Mouse (Mus musculus): Measurements from ENCODE around the gene Ldah. TPM values are rescaled to one million over a fixed set of nuclear protein-coding genes. Genes with fewer than 3 reads are reported as not detected.

Ldah gene
- polyA plus RNA-seq, 1 experiment from 2014 or later = 60.4 TPM

DNA sequence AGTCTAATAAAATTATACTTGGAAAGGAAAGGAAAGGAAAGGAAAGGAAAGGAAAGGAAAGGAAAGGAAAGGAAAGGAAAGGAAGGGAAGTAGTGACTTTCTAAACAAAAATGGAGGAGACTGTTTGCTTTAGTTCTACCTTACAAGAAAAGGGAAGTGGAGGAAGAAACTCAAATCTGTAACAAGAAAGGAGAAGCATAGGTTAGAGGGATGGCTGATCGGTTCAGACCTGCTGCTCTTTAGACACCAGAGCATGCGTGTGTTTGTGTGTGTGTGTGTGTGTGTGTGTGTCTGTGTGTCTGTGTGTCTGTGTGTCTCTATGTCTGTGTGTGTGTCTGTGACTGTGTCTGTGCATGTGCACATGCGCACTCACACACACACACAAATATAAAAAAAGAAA, 23.2 kb downstream of the Ldah start:
- H3K4me3 ChIP-seq (replicated peaks) = no peak overlapping the region
- peaks cover 23% of the 10 kb centered on the region for H3K36me3 ChIP-seq
- H3K9me3 ChIP-seq (replicated peaks) = no peaks in the 10 kb centered on the region
- H3K4me1 ChIP-seq = no peaks in the 10 kb centered on the region
- no peaks in the 10 kb centered on the region for H3K27me3 ChIP-seq
- H3K9ac ChIP-seq = no peak overlapping the region
- H3K4me2 ChIP-seq = no peak overlapping the region
- no peak for ATAC-seq (replicated peaks; ENCODE audit: low FRiP score)
- WGBS = 95% methylated on average over 3 of the region's 3 CpGs
- no peak overlapping the region for H3K27ac ChIP-seq

DNA sequence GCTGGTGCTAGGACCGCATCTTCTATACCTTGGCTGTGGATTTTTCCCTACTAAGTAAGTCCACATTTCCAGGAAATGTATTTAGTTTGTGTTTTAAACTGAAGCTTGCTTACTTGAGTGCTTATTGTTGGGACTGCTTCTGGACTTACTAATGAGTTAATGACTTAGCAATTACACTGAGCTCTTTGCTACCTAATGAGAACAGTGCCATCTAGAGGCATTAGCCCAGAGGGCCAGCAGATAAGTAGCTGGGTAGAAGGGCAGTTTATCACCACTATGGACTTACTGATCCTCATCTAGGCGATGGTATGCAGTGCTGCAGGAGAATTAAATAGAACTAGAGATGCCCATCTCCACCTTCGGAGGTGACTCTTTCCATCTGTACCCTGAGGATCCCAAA, 24.8 kb downstream of the Ldah start:
- Histone ChIP-seq H3K27ac (no peak overlapping the region), H3K9ac (no peak overlapping the region), H3K9me3 (replicated peaks) (no peaks in the 10 kb centered on the region), H3K4me2 (no peak overlapping the region), H3K4me3 (replicated peaks) (no peak overlapping the region), H3K36me3 (peaks cover 16% of the 10 kb centered on the region; the same call in 1 of the 2 replicates), H3K27me3 (no peaks in the 10 kb centered on the region), H3K4me1 (no peaks in the 10 kb centered on the region)
- 79% methylated on average over 3 of the region's 3 CpGs for WGBS
- ATAC-seq (replicated peaks; ENCODE audit: low FRiP score) = no peak

DNA sequence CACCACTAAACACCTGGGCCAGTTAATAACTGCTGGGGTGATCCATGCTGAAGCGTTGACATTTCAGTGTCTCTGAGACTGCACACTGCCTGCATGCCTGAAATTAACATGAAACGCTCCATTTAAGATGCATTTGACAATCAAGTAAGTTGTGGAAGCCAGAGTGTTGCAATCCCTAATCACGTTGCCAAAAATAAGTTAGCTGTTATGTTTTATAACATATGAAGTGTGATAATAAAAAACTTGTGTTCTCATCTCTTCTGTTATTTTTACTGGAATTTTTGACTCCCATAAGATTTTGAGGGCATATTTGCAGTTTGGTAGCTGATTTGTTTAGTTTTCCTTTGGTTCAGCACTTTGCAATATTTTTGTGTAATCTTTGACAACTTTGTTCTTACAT, 34.3 kb downstream of the Ldah start:
- Histone ChIP-seq H3K27ac (no peak overlapping the region), H3K27me3 (no peaks in the 10 kb centered on the region), H3K4me2 (no peak overlapping the region), H3K9me3 (replicated peaks) (no peaks in the 10 kb centered on the region), H3K4me3 (replicated peaks) (no peak overlapping the region), H3K4me1 (0 out of 2 replicates have a peak, but pooled peaks cover 9% of the 10 kb centered on the region), H3K36me3 (peaks cover 10% of the 10 kb centered on the region), H3K9ac (no peak overlapping the region)
- ATAC-seq (replicated peaks; ENCODE audit: low FRiP score) = no peak
- WGBS = 85% methylated on average over 3 of the region's 3 CpGs

DNA sequence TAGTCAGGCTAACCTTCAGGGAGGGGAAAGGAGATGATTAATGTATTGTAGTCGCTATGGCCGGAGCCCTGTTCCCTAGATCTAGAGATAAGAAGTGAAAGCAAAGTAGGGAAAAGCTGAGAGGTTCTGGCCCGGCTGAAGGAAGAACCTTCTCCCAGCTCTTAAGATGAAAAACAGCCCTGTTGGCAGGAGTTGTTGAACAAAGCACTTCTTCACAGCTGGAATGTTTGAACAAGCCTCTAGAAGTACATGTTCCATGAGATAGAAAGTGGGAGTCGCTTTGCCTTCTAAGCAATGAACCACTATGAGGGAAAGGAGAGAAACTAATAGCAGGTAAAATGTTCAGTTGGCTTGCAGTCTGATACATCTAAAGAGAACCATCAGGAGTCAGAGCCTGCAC, 36.8 kb downstream of the Ldah start:
- Histone ChIP-seq H3K4me2 (no peak overlapping the region), H3K9me3 (replicated peaks) (no peaks in the 10 kb centered on the region), H3K4me1 (0 out of 2 replicates have a peak, but pooled peaks cover 9% of the 10 kb centered on the region), H3K9ac (no peak overlapping the region), H3K27me3 (no peaks in the 10 kb centered on the region), H3K36me3 (peaks cover 6% of the 10 kb centered on the region; the same call in 1 of the 2 replicates), H3K27ac (no peak overlapping the region), H3K4me3 (replicated peaks) (no peak overlapping the region)
- ATAC-seq (replicated peaks; ENCODE audit: low FRiP score) = no peak
- WGBS = 24% methylated on average over 4 of the region's 4 CpGs

DNA sequence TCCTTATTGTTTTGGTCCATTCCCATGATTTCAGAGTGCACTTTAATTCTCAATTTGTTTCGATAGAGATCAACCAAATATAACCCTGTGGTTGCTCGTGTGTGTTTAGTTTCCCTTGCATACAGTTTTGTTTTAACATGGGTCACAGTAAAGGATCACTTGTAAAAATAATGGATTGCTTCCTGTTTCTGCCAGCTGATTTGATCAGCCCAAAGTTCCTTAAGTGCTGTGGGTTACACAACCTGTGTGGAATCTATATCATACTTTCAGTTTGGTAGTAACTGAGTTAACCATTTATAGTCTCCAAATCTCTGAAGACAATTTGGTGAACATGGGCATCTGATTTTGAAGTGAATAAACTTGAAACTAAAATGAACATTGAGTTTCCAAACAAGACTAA, 52.4 kb downstream of the Ldah start:
- Histone ChIP-seq H3K9ac (no peak overlapping the region), H3K27me3 (no peaks in the 10 kb centered on the region), H3K4me1 (peaks cover 10% of the 10 kb centered on the region), H3K4me3 (replicated peaks) (no peak overlapping the region), H3K9me3 (replicated peaks) (no peaks in the 10 kb centered on the region), H3K27ac (0 out of 2 replicates have a peak overlapping the region, but pooled peaks have one; percentile 2), H3K36me3 (peaks cover 6% of the 10 kb centered on the region; the same call in 1 of the 2 replicates), H3K4me2 (no peak overlapping the region)
- no peak for ATAC-seq (replicated peaks; ENCODE audit: low FRiP score)
- 31% methylated on average over 2 of the region's 2 CpGs for WGBS

DNA sequence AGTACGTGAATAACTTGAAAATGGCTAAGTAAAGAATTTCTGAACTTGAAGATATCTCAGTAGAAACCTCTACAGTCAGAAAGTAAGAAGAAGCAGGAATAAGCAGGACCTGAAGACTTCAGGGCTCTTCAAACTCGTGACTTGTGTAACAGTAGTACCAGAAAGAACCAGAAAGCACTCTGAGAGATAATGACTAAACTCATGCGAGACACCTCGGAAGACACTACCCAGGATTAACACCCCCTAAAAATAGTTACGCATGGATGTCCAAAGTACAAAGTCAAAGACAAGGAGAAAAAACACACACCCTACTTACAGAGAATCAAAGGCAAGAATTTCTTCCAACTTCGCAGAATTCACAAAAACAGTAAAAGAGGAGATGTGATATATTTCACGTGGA, 58.4 kb downstream of the Ldah start:
- H3K4me1 ChIP-seq = peaks cover 5% of the 10 kb centered on the region; the same call in 1 of the 2 replicates
- ATAC-seq (replicated peaks; ENCODE audit: low FRiP score) = no peak
- WGBS = 84% methylated on average over 7 of the region's 7 CpGs
- H3K27me3 ChIP-seq = no peaks in the 10 kb centered on the region
- no peak overlapping the region for H3K9ac ChIP-seq
- H3K4me2 ChIP-seq = no peak overlapping the region
- no peak overlapping the region for H3K4me3 ChIP-seq (replicated peaks)
- no peak overlapping the region for H3K27ac ChIP-seq
- 0 out of 2 replicates have a peak, but pooled peaks cover 2% of the 10 kb centered on the region for H3K36me3 ChIP-seq
- H3K9me3 ChIP-seq (replicated peaks) = no peaks in the 10 kb centered on the region

DNA sequence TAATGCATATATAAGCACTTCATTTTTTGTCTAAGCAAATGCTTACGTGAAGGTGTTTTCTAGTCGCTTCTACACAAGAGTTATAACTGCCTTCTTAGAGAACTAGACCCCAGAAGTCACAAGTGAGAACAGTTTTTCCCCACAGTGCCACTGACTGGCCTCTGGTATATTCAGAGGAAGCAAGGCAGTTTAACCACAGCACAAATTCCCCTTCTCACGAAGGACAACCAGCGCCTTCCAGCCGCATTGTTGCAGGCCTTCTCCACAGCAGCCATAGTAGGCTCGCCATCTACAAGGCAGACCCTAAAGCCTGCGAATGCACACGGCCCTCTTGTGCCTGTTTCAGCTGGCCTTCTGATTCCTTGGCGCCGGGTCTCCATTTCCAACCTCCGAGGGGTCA, 61.7 kb downstream of the Ldah start:
- H3K9me3 ChIP-seq (replicated peaks) = no peaks in the 10 kb centered on the region
- 96% methylated on average over 11 of the region's 11 CpGs for WGBS
- no peak overlapping the region for H3K9ac ChIP-seq
- H3K4me3 ChIP-seq (replicated peaks) = no peak overlapping the region
- no peak for ATAC-seq (replicated peaks; ENCODE audit: low FRiP score)
- H3K27me3 ChIP-seq = no peaks in the 10 kb centered on the region
- H3K4me1 ChIP-seq = no peaks in the 10 kb centered on the region
- H3K27ac ChIP-seq = no peak overlapping the region
- H3K4me2 ChIP-seq = no peak overlapping the region
- 0 out of 2 replicates have a peak, but pooled peaks cover 2% of the 10 kb centered on the region for H3K36me3 ChIP-seq

DNA sequence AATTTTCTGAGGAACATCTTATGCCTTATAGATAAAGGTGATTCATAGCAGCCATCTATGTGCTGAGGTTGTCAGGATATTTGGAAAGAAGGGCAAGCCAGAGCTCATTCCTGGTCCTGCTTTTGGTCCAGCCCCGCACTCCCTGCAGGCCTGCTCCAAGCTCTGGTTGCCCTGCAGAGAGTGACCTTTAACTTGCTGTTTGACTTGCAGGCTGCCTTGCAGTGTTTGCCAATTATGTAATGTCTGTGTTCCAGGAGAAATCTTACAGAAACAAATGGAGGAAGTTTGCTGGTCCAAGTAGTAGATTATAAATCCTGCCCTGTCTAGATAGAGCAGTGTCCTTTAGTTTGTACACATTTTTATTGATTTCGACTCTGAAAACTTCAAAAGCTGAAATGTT, 63.5 kb downstream of the Ldah start:
- Histone ChIP-seq H3K27me3 (no peaks in the 10 kb centered on the region), H3K9me3 (replicated peaks) (no peaks in the 10 kb centered on the region), H3K36me3 (peaks cover 6% of the 10 kb centered on the region; the same call in 1 of the 2 replicates), H3K9ac (no peak overlapping the region), H3K4me2 (no peak overlapping the region), H3K27ac (no peak overlapping the region), H3K4me1 (no peaks in the 10 kb centered on the region), H3K4me3 (replicated peaks) (no peak overlapping the region)
- WGBS = 79% methylated on average over 2 of the region's 2 CpGs
- ATAC-seq (replicated peaks; ENCODE audit: low FRiP score) = no peak

DNA sequence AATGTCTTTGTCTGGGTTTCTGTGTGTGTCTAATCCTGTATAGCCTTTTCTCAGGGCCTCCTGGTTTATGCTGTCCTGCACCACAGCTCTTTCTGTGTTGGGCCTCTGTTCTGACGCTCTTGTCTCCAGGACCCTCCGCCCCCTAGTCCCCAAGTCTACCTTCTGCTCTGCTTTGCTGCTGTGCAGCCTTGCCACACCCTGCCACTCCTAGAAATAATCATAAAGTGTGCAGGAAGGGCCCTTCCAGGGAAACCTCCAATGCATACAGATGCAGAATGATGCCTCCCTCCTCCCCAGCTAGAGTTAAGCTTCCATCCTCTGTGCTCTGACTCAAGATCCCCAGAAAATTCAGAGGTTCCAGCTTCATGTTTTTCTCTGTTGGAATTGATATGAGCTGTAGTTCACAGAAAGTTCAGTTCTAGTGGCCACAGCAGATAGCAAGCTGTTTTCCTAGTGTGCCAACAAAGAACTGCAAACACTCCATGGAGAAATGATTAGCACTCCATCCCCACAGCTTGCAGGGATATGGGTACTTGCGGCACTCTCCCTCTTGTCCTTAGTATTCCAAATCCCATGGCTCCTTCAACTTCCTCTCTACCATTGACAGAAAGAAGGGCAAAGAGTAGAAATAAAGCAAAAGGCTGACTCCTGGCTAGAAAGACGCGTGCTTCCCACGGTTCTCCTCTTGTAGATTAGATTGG, 65.7 kb downstream of the Ldah start:
- no peak overlapping the region for H3K4me3 ChIP-seq (replicated peaks)
- H3K9ac ChIP-seq = no peak overlapping the region
- WGBS = 93% methylated on average over 6 of the region's 6 CpGs
- ATAC-seq (replicated peaks; ENCODE audit: low FRiP score) = no peak
- H3K36me3 ChIP-seq = peaks cover 10% of the 10 kb centered on the region; the same call in 1 of the 2 replicates
- H3K27ac ChIP-seq = no peak overlapping the region
- H3K4me1 ChIP-seq = no peaks in the 10 kb centered on the region
- H3K27me3 ChIP-seq = no peaks in the 10 kb centered on the region
- no peak overlapping the region for H3K4me2 ChIP-seq
- H3K9me3 ChIP-seq (replicated peaks) = no peaks in the 10 kb centered on the region

DNA sequence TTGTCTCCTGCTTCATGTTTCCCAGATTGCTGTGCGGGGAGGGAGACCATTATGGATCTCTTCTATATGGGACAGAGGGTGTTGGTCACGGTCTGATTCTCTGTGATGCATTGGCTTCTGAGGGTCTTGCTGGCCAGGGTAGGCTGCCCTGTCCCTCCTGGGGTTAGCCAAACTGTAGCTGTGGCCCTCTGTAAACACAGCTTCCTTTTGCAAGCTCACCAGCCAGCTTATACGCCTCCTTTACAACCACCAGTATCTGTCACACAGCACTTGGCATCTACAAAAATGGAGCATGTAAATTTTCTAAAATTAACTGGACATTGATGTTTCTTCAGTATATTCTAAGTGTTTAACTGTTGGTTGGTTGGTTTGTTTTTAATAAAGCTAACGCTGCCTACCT, 67.5 kb downstream of the Ldah start:
- Histone ChIP-seq H3K9ac (no peak overlapping the region), H3K4me1 (no peaks in the 10 kb centered on the region), H3K4me2 (no peak overlapping the region), H3K4me3 (replicated peaks) (no peak overlapping the region), H3K27ac (no peak overlapping the region), H3K36me3 (peaks cover 15% of the 10 kb centered on the region; the same call in 1 of the 2 replicates), H3K27me3 (no peaks in the 10 kb centered on the region), H3K9me3 (replicated peaks) (no peaks in the 10 kb centered on the region)
- ATAC-seq (replicated peaks; ENCODE audit: low FRiP score) = no peak
- WGBS = 92% methylated on average over 4 of the region's 4 CpGs

DNA sequence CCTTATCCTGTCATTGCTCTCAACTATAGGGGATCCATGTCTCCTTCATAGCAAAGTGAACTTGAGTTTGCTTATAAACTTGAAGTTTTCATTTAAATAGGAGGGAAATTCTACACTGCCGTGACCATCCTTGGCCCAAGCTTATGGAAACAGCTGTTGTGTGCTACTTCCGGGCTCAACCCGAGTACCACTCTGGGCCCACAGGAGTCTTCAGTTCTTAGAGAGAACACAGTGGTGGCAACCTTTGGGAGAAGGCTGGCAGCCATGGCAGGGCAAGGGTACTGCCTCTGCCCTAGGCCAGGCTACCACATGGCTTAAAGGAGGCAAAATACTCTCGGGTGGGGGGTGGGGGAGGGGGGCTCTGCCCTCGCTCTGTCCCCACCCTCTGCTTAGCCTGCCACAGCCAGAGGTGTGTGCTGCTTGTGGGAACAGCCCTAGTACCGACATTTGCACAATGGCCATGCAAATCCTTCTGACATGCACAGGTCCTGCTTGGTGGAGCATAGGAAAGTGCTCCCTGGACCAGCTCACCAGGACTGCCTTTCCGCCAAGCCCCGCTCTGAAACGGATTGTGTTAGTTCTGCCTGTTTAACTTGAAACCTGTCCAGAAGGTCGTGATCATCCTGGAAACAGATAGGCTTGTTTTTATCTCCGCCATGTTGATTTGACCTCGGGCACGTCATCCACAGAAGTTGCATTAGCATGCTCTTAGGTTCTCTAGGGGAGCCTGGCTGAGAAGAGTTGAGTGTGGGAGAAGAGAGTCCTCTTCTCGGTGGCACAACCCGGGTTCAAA, 73.5 kb downstream of the Ldah start:
- H3K36me3 ChIP-seq = peaks cover 20% of the 10 kb centered on the region
- H3K27me3 ChIP-seq = no peaks in the 10 kb centered on the region
- H3K27ac ChIP-seq = no peak overlapping the region
- H3K4me1 ChIP-seq = no peaks in the 10 kb centered on the region
- H3K4me3 ChIP-seq (replicated peaks) = no peak overlapping the region
- ATAC-seq (replicated peaks; ENCODE audit: low FRiP score) = no peak
- 83% methylated on average over 15 of the region's 15 CpGs for WGBS
- H3K9me3 ChIP-seq (replicated peaks) = no peaks in the 10 kb centered on the region
- H3K4me2 ChIP-seq = no peak overlapping the region
- H3K9ac ChIP-seq = no peak overlapping the region

DNA sequence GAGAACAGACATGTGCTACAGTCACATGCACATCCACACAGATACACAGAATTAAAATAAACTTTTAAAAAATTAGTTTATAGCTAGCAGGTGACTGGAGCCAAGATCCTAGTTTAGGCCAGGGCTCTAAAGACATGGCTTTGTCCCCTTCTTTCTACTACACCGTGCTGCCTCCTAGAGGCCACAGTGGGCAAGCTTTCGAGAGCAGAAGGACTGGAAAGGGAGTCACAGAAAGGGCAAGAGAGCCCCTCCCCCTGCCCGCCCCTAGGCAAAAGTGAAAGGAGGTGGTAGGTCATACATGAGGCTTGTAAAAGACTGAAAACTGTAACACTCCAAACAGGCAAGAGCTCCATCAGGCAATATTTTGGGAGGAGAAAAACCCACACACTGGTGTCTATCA, 80.1 kb downstream of the Ldah start:
- Histone ChIP-seq H3K9ac (no peak overlapping the region), H3K4me1 (no peaks in the 10 kb centered on the region), H3K36me3 (peaks cover 10% of the 10 kb centered on the region; the same call in 1 of the 2 replicates), H3K27me3 (no peaks in the 10 kb centered on the region), H3K27ac (no peak overlapping the region), H3K4me3 (replicated peaks) (no peak overlapping the region), H3K9me3 (replicated peaks) (no peaks in the 10 kb centered on the region), H3K4me2 (no peak overlapping the region)
- 67% methylated on average over 3 of the region's 3 CpGs for WGBS
- ATAC-seq (replicated peaks; ENCODE audit: low FRiP score) = no peak

All from kidney, embryonic 15.5 days (tissue).